Mouse (Mus musculus) activated CD4-positive, CD25-positive, alpha-beta regulatory T cell, adult 4 months (primary cell): ENCODE measurements around the gene Faf1. TPM values are rescaled to one million over a fixed set of nuclear protein-coding genes. Genes with fewer than 3 reads are reported as not detected.

Experiments
- ATAC-seq: one replicate; pipeline ENCODE4 v1.8.0; 2017
- polyA plus RNA-seq, 2 experiments: library from polyadenylated mRNA; unstranded; fragments of 100-300 nt; shearing (Covaris generic); gene quantifications; one replicate each; pipeline ENCODE4 v1.2.1; 2017

Gene Faf1
- polyA plus RNA-seq, 2 experiments from 2014 or later = 3.7 to 5.0 TPM

GRCm38 (mm10) chr4:109792331-109792730 lies 115.9 kb downstream of the Faf1 start:
- ATAC-seq = no peak

- no peak for ATAC-seq
Observed at GRCm38 (mm10) chr4:109793072-109793471, 116.7 kb downstream of the Faf1 start.

DNA sequence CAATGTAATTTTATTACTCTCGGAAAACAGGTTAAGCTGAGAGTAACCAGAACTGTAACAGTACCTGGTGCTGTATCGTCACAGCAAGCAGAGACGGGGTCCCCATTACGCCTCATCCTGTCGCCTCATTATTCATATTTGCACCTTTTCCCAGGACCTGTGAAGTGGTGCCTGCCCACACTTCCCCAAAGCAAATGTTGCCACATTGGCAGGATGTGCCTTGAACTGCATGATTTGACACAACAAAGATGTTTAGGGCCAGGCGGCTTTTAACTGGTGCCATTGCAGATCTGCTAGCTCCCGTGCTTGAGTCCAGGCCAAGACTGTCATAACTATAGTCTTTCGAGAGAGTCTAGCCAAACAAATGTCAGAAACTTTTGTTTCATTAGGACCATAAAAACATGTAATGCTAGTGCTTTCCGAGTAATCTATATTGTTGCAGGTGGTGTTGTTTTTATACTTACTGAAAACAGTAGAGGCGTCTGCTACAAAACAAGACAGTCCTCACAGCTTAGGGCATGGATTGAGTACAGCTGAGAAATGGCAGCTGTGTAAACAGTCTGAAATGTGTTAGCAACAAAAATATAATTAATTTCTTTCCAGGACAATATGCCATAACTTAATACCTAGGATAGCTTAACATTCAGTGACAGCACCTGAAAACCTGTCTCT lies 121.3 kb downstream of the Faf1 start:
- no peak for ATAC-seq

- no peak for ATAC-seq
Observed at GRCm38 (mm10) chr4:109806408-109806807, 130.0 kb downstream of the Faf1 start.

DNA sequence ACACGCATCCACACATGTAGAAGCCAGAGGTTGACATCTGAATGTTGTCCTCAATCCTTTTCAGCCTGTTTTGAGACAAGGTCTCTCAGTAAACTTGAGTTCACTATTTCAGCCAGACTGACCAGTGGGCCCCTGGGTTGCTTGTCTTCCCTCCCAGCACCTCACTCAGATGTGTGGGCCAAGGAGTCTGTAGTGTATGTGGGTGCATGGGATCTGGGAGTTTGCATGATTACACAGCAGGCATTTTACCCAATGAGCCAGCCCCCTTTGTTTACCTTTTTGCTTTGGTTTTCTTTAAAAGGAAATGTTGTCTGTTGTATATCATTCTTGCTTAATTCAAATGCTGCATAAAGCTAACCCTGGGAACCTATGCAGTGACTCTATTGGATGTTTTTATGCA lies 138.8 kb downstream of the Faf1 start:
- no peak for ATAC-seq

- ATAC-seq = no peak
Observed at GRCm38 (mm10) chr4:109815592-109815991, 139.2 kb downstream of the Faf1 start.

GRCm38 (mm10) chr4:109819455-109819854 lies 143.1 kb downstream of the Faf1 start:
- no peak for ATAC-seq

DNA sequence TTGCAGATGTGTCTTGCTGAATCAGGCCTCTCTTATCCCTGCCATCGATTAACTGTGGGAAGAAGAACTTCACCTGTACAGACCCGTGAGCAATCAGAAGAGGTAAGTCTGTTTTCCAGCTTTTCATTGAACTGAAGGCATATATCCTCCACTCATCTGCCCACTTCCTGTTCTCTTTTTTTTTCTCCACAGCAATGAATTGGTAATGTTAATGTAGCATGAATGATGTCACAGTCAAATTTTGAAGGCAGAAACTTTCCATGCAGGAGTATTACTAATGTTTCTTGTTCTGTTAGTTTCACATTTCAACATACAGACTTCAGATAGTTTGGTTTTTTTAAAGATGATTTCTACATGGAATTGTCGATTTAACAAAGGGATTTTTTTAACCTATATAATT lies 153.4 kb downstream of the Faf1 start:
- ATAC-seq = peak; percentile 36

DNA sequence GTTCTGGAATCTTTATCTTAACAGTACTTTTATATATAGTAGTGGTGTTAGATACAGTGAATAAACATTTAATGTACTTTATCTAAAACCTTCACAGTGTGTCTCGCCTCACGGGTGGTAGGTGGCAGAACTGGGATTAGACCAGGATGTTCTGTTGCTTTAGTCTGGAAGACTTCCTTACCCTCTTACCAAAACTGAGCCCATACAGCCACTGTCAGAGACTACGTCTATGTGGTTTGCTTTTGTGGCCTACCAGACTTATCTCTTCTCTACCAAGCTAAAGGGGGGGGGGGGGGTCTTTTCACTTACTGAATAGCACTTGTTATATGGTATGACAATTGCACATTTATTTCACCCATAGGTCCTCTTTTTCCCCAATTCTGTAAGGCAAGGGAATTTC lies 181.5 kb downstream of the Faf1 start:
- ATAC-seq = no peak

GRCm38 (mm10) chr4:109858571-109859392 lies 182.4 kb downstream of the Faf1 start:
- no peak for ATAC-seq

DNA sequence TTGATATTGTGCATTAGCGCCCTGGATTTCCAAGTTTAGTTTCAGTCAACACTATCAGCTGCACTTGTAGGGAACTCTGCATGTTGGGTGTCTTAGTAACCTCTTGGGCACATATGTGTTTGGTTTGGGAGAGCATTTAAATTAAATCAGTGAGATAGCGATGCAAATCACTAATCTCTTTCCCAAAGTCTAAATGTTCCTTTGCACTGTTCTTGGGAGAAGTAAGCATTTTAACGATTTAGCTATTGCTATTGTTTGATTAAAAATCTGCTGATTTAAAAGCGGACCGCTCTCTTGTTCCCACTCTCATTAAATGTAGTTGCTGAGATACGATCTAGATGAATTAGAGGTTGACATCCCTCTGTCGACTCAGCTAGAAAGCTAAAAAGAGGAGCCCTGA lies 183.0 kb downstream of the Faf1 start:
- ATAC-seq = no peak

DNA sequence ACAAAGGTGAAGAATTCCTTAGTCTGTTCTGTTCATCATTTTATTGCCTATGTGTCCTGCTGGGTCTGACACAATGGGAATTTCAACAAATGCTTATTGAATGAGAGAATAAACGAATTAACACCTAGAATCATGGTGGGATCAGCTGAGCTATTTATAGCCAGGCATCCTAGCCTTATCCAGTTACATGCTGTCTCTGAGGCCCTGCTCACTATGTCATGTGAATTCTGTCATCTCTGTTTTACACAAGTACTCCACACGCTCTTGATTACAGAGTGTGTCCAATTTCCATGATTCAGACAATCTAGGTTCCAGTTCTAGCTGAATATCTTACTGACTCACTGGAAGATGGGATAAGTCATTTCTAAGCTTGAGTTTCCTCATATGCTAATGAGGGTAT lies 183.9 kb downstream of the Faf1 start:
- no peak for ATAC-seq

GRCm38 (mm10) chr4:109862271-109862670 lies 185.9 kb downstream of the Faf1 start:
- no peak for ATAC-seq

DNA sequence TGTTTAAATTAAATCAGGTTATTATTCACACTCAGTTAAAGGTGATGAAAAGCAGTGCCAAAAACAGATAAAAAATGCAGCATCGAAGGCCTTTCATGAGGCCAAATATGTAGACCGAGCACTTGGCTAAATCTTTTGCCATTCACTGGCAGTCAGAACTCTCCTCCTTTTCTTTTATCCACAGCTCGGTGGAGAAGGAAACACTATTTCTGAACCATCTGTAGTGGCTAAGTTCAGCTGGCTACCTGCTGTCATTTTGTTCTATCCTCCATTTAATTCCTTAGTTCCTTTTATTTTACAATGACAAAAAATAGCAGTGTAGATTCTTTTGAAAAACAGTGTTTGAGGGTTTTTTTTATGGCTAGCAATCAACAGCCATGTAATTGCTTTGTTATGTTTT lies 186.6 kb downstream of the Faf1 start:
- no peak for ATAC-seq

DNA sequence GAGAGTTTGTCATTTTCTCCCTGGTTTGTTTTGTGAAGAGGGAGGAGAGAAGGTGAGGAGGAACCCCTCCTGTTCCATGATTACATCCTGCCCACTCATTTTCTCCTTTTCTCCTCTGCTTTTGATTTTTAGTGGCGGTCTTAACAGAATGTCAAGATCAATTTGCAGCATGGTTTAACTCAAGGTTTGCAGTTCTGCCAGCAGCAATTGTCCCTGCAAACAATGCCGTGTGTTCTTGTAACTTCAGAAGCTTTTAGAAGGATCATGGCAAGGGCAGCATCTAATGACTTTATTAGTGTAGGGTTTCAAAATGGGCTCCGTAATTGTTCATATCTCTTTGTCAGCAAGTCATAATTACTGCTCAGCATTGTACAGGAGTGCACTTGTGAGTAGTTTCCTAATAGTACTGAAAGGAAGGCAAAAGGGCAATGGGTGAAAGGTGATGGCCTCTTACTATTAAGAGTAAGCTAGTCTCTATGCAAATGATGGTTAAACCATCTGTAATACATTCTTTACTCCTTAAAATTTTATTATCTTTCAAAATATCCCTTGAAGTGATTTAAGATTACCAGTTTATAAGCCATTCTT lies 192.6 kb downstream of the Faf1 start:
- ATAC-seq = no peak

- no peak for ATAC-seq
Observed at GRCm38 (mm10) chr4:109884333-109884732, 207.9 kb downstream of the Faf1 start.

- no peak for ATAC-seq
Observed at GRCm38 (mm10) chr4:109887856-109888357, 211.5 kb downstream of the Faf1 start.

- no peak for ATAC-seq
Observed at GRCm38 (mm10) chr4:109897810-109898566, 221.6 kb downstream of the Faf1 start.

DNA sequence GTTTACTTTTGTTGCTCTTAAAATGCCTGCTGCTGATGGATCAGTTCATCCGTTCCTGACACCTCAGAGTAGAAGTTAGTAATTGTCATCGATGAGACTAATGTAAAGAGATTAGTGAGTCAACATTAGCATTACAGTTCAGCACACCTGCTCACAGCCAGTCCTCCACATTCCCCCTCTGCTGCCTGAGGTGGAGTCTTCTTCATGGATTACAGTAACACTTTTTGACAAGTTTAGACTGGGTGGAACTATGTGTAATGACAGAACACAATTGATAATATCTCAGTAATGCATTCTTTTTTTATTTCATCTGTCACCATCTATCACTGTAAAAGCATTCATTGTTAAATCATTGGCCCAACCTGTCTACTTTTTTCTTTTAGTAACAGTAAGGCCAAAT lies 224.7 kb downstream of the Faf1 start:
- ATAC-seq = no peak

- no peak for ATAC-seq
Observed at GRCm38 (mm10) chr4:109904487-109904886, 228.1 kb downstream of the Faf1 start.

- no peak for ATAC-seq
Observed at GRCm38 (mm10) chr4:109929058-109929457, 252.7 kb downstream of the Faf1 start.

DNA sequence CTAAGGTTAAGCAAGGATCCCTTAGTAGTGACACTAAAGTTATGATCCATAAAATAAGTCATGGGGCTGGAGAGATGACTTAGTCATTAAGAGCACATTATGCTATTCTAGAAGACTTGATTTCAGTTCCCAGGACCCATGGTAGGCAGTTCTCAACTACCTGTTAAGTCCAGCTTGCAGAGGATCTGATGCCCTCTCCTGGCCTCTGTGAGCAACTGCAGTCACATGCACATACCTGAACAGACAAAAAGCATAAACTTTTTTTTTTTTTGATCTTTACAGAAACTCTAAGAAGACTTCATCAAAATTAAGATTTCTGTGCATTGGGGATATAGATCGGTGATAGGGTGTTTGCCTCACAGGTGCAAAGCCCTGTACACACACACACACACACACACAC lies 254.1 kb downstream of the Faf1 start:
- peak; percentile 32 for ATAC-seq

DNA sequence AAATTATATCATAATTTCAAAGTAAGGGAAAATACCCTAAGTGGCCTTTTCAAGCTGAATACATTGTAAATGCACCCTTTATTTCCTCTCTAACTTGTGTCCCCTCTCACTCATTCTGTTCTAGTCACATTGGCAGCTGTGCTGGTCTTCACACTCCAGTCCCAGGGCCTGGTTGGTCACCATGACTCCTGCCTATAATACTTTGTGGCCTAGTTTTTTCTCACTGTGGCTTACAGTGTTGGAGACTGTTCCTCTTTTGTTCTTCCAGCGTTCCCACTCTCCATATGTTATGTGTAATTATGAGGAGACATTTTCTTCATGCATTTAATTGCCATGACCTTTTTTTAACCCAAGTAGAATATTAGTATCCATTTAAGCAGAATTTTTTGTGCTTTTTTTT lies 254.5 kb downstream of the Faf1 start:
- no peak for ATAC-seq
